Mouse (Mus musculus) brown adipose tissue, adult 24 weeks (tissue): ENCODE measurements at regions not wholly inside any gene's neighbourhood (a gene's known extent, or its start where the extent isn't known, plus 50 kb on each side); places are given as distances from the start of the nearest gene placed in this dataset.

Experiments
- H3K27ac ChIP-seq: fragments of 200-500 bp; replicated peaks from 2 replicates; pipeline ENCODE4 v1.5.1; 2012; ENCODE audit warnings: low read depth, mild to moderate bottlenecking, low read length
- H3K4me1 ChIP-seq: fragments of 200-500 bp; 2 replicates; pipeline ENCODE4 v1.6.1; 2012; ENCODE audit warnings: low read length, mixed read lengths; ENCODE audit not compliant: control insufficient read depth, insufficient read depth, insufficient read length
- H3K4me3 ChIP-seq: fragments of 200-500 bp; 2 replicates; pipeline ENCODE4 v1.5.1; 2012; ENCODE audit warnings: low read depth, mild to moderate bottlenecking, low read length, moderate library complexity; ENCODE audit not compliant: insufficient read depth

GRCm38 (mm10) chr2:51321676-51322075, 172.8 kb upstream of the Rnd3 start:
- Histone ChIP-seq H3K27ac (no peak overlapping the region), H3K4me3 (no peak overlapping the region), H3K4me1 (no peaks in the 10 kb centered on the region)

- no peak overlapping the region for H3K4me3 ChIP-seq
- H3K4me1 ChIP-seq = no peaks in the 10 kb centered on the region
- no peak overlapping the region for H3K27ac ChIP-seq
These were observed 167.5 kb upstream of the Rnd3 start for GRCm38 (mm10) chr2:51316452-51316851.

GRCm38 (mm10) chr2:51313414-51313813, 164.5 kb upstream of the Rnd3 start:
- no peak overlapping the region for H3K27ac ChIP-seq
- no peaks in the 10 kb centered on the region for H3K4me1 ChIP-seq
- H3K4me3 ChIP-seq = no peak overlapping the region

GRCm38 (mm10) chr2:51306257-51306656, 157.3 kb upstream of the Rnd3 start:
- H3K4me1 ChIP-seq = 0 out of 2 replicates have a peak, but pooled peaks cover 2% of the 10 kb centered on the region
- H3K4me3 ChIP-seq = no peak overlapping the region
- H3K27ac ChIP-seq = no peak overlapping the region

GRCm38 (mm10) chr2:51305411-51305810, 156.5 kb upstream of the Rnd3 start:
- Histone ChIP-seq H3K4me3 (no peak overlapping the region), H3K4me1 (0 out of 2 replicates have a peak, but pooled peaks cover 2% of the 10 kb centered on the region), H3K27ac (no peak overlapping the region)

- Histone ChIP-seq H3K4me3 (no peak overlapping the region), H3K4me1 (0 out of 2 replicates have a peak, but pooled peaks cover 2% of the 10 kb centered on the region), H3K27ac (peak overlapping the region; percentile 48)
These were observed 155.8 kb upstream of the Rnd3 start for GRCm38 (mm10) chr2:51304694-51305093.

GRCm38 (mm10) chr2:51290659-51291260, 141.8 kb upstream of the Rnd3 start:
- Histone ChIP-seq H3K4me3 (no peak overlapping the region), H3K4me1 (no peaks in the 10 kb centered on the region), H3K27ac (no peak overlapping the region)

- Histone ChIP-seq H3K27ac (no peak overlapping the region), H3K4me3 (no peak overlapping the region), H3K4me1 (no peaks in the 10 kb centered on the region)
These were observed 139.8 kb upstream of the Rnd3 start for GRCm38 (mm10) chr2:51288678-51289077.

- Histone ChIP-seq H3K4me1 (no peaks in the 10 kb centered on the region), H3K27ac (no peak overlapping the region), H3K4me3 (no peak overlapping the region)
These were observed 136.7 kb upstream of the Rnd3 start for GRCm38 (mm10) chr2:51285632-51286031.

- H3K27ac ChIP-seq = no peak overlapping the region
- no peak overlapping the region for H3K4me3 ChIP-seq
These were observed 135.9 kb upstream of the Rnd3 start for GRCm38 (mm10) chr2:51284781-51285225.

GRCm38 (mm10) chr2:51279396-51280045, 130.6 kb upstream of the Rnd3 start:
- Histone ChIP-seq H3K4me1 (no peaks in the 10 kb centered on the region), H3K4me3 (no peak overlapping the region), H3K27ac (no peak overlapping the region)

More at GRCm38 (mm10) chr2:51284781-51285225, 135.9 kb upstream of the Rnd3 start:
- H3K4me1 ChIP-seq = no peaks in the 10 kb centered on the region

- no peak overlapping the region for H3K4me3 ChIP-seq
- H3K27ac ChIP-seq = no peak overlapping the region
- H3K4me1 ChIP-seq = no peaks in the 10 kb centered on the region
These were observed 129.9 kb upstream of the Rnd3 start for GRCm38 (mm10) chr2:51278824-51279223.

GRCm38 (mm10) chr2:51278356-51278755, 129.4 kb upstream of the Rnd3 start:
- Histone ChIP-seq H3K27ac (no peak overlapping the region), H3K4me3 (no peak overlapping the region), H3K4me1 (no peaks in the 10 kb centered on the region)

GRCm38 (mm10) chr2:51276591-51276990, 127.7 kb upstream of the Rnd3 start:
- Histone ChIP-seq H3K4me3 (no peak overlapping the region), H3K27ac (no peak overlapping the region), H3K4me1 (no peaks in the 10 kb centered on the region)

GRCm38 (mm10) chr2:51273300-51273699, 124.4 kb upstream of the Rnd3 start:
- Histone ChIP-seq H3K4me3 (no peak overlapping the region), H3K27ac (no peak overlapping the region), H3K4me1 (no peaks in the 10 kb centered on the region)

GRCm38 (mm10) chr2:51268532-51268931, 119.6 kb upstream of the Rnd3 start:
- no peak overlapping the region for H3K27ac ChIP-seq
- no peak overlapping the region for H3K4me3 ChIP-seq
- H3K4me1 ChIP-seq = no peaks in the 10 kb centered on the region
